Mouse (Mus musculus) heart, embryonic 11.5 days (tissue): ENCODE measurements around the gene Kmt2d. TPM values are rescaled to one million over a fixed set of nuclear protein-coding genes. Genes with fewer than 3 reads are reported as not detected.
A peak's percentile ranks its signal among the peaks of the same experiment; 100 is the strongest.

Source experiments
- ATAC-seq: fragments of 200-750 bp; cut with Nextera tagmentation; replicated peaks from 2 replicates; pipeline ENCODE4 v1.8.0; 2017; ENCODE audit warnings: moderate library complexity; ENCODE audit not compliant: insufficient number of reproducible peaks, low FRiP score, low TSS enrichment
- H3K27ac ChIP-seq: fragments of 300-500 bp; sonication (generic); 2 replicates; pipeline ENCODE4 v1.5.1; 2014; ENCODE audit warnings: mild to moderate bottlenecking, low read depth, low read length
- H3K27me3 ChIP-seq: fragments of 300-500 bp; sonication (generic); 2 replicates; pipeline ENCODE4 v1.6.1; 2014; ENCODE audit warnings: mild to moderate bottlenecking, low read length, mixed read lengths; ENCODE audit not compliant: control insufficient read depth, insufficient read depth
- H3K36me3 ChIP-seq: fragments of 300-500 bp; sonication (generic); 2 replicates; pipeline ENCODE4 v1.6.1; 2014; ENCODE audit warnings: mild to moderate bottlenecking, low read length, moderate library complexity, mixed read lengths; ENCODE audit not compliant: control insufficient read depth, insufficient read depth
- H3K4me1 ChIP-seq: fragments of 300-500 bp; sonication (generic); 2 replicates; pipeline ENCODE4 v1.6.1; 2014; ENCODE audit warnings: low read length; ENCODE audit not compliant: control insufficient read depth, insufficient read depth
- H3K4me2 ChIP-seq: fragments of 300-500 bp; sonication (generic); 2 replicates; pipeline ENCODE4 v1.6.1; 2014; ENCODE audit warnings: mild to moderate bottlenecking, moderate library complexity
- H3K4me3 ChIP-seq: fragments of 300-500 bp; sonication (generic); 2 replicates; pipeline ENCODE4 v1.5.1; 2014; ENCODE audit warnings: low read depth, low read length
- H3K9ac ChIP-seq: fragments of 300-500 bp; sonication (generic); 2 replicates; pipeline ENCODE4 v1.6.1; 2014; ENCODE audit warnings: mild to moderate bottlenecking, low read depth, low read length, moderate library complexity
- H3K9me3 ChIP-seq: fragments of 300-500 bp; sonication (generic); replicated peaks from 2 replicates; pipeline ENCODE4 v1.6.1; 2016; ENCODE audit warnings: low read length; ENCODE audit not compliant: control insufficient read depth
- WGBS: fragments of 180-500 bp; shearing (Covaris S2); extraction: QIAGEN DNeasy Blood & Tissue Kit; methylation state at CpG from one replicate; pipeline ENCODE4 v1.1.7; 2014; ENCODE audit not compliant: insufficient replicate concordance; 5-methylcytosine and 5-hydroxymethylcytosine counted together
- polyA plus RNA-seq: library from polyadenylated mRNA; unstranded; fragments of >200 nt; fragmentation: Nextera tagmentation; extraction: Ambion mirVana; gene quantifications from 2 replicates; pipeline ENCODE4 v1.2.1, GENCODE M21; 2014

The Kmt2d gene
- polyA plus RNA-seq, 1 experiment from 2014 or later, result 16.1 TPM

DNA sequence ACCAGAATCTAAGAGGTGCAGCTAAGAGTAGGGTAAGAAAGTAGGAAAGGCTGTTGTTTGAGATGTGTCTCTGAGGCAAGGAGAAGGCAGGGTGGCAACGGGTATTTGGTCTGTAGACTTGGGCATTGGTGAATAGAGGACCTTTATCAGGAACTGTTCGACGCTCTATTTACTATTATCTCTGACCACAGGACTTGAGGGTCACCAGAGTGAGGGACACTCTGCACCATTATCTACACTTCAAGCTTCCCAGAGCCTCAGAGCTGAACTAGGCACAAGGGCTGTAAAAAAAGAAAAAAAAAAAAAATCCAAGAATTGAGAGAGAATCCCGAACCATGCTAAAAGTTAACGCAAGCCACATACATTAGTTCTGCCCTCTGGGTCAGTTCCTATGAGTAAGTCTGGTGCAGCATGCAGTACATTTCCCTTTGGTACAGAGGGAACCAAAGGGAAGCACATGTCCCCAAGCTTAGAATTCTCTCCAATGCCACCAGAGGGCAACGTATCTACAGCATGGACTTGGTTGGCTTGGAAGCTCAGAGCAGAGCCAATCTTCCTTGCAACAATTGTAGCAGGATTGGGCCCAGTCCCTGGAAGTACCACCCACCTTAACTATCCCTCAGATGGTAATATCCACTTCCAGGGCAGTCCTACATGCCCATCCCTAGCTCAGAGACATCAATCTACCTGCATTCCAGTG is 21.1 kb upstream of the Kmt2d start:
- Histone ChIP-seq H3K36me3 (no peaks in the 10 kb centered on the region), H3K4me2 (peak overlapping the region; percentile 62), H3K4me1 (peaks cover 32% of the 10 kb centered on the region), H3K27me3 (peaks cover 39% of the 10 kb centered on the region), H3K27ac (no peak overlapping the region), H3K9ac (no peak overlapping the region), H3K9me3 (no peaks in the 10 kb centered on the region), H3K4me3 (no peak overlapping the region)
- 23% methylated on average over 6 of the region's 6 CpGs for WGBS
- ATAC-seq, result no peak

- peak overlapping the region; percentile 62 for H3K4me2 ChIP-seq
- H3K4me1 ChIP-seq, result peaks cover 27% of the 10 kb centered on the region
- H3K27ac ChIP-seq, result no peak overlapping the region
- H3K27me3 ChIP-seq, result peaks cover 34% of the 10 kb centered on the region
- no peak overlapping the region for H3K9ac ChIP-seq
- H3K4me3 ChIP-seq, result peak overlapping the region; percentile 28
- no peak for ATAC-seq
- no peaks in the 10 kb centered on the region for H3K36me3 ChIP-seq
- WGBS, result 9% methylated on average over 19 of the region's 19 CpGs
- no peaks in the 10 kb centered on the region for H3K9me3 ChIP-seq
These were observed 20.3 kb upstream of the Kmt2d start for GRCm38 (mm10) chr15:98891198-98891742.

GRCm38 (mm10) chr15:98887526-98887925 is 16.5 kb upstream of the Kmt2d start:
- no peaks in the 10 kb centered on the region for H3K9me3 ChIP-seq
- H3K27me3 ChIP-seq, result no peaks in the 10 kb centered on the region; the same call in 1 of the 2 replicates
- whole genome bisulfite sequencing, result 81% methylated on average over 7 of the region's 7 CpGs
- H3K9ac ChIP-seq, result no peak overlapping the region
- no peak overlapping the region for H3K4me3 ChIP-seq
- no peak for ATAC-seq
- H3K4me1 ChIP-seq, result no peaks in the 10 kb centered on the region
- no peaks in the 10 kb centered on the region for H3K36me3 ChIP-seq
- no peak overlapping the region for H3K4me2 ChIP-seq
- H3K27ac ChIP-seq, result no peak overlapping the region

GRCm38 (mm10) chr15:98886667-98887387 is 15.8 kb upstream of the Kmt2d start:
- WGBS, result 59% methylated on average over 8 of the region's 8 CpGs
- H3K4me2 ChIP-seq, result no peak overlapping the region

DNA sequence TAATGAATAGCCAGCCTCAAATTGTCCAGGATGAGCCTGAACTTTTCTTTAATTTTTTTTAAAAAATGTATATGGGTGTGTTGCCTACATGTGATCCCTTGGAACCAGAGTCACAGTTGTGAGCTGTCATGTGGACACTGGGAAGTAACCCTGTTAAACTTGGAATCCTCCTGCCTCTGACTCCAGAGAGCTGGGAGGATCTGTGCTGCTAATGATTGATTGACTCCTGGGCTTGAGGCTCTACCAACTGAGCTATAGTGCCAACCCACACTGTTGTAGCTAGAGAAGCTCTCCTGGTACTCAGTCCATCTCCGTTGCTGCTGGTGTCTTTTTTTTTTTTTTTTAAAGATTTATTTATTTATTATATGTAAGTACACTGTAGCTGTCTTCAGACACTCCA is 13.1 kb upstream of the Kmt2d start:
- no peaks in the 10 kb centered on the region for H3K9me3 ChIP-seq
- H3K36me3 ChIP-seq, result no peaks in the 10 kb centered on the region
- no peaks in the 10 kb centered on the region for H3K27me3 ChIP-seq
- H3K27ac ChIP-seq, result no peak overlapping the region
- 63% methylated on average over 1 of the region's 1 CpGs for WGBS
- peaks cover 10% of the 10 kb centered on the region; the same call in 1 of the 2 replicates for H3K4me1 ChIP-seq
- ATAC-seq, result no peak
- H3K4me2 ChIP-seq, result no peak overlapping the region
- no peak overlapping the region for H3K9ac ChIP-seq
- H3K4me3 ChIP-seq, result no peak overlapping the region

More at GRCm38 (mm10) chr15:98886667-98887387, 15.8 kb upstream of the Kmt2d start:
- Histone ChIP-seq H3K27me3 (no peaks in the 10 kb centered on the region; the same call in 1 of the 2 replicates), H3K36me3 (no peaks in the 10 kb centered on the region), H3K4me1 (peaks cover 1% of the 10 kb centered on the region; the same call in 1 of the 2 replicates), H3K4me3 (no peak overlapping the region), H3K9me3 (no peaks in the 10 kb centered on the region), H3K27ac (no peak overlapping the region), H3K9ac (no peak overlapping the region)
- ATAC-seq, result no peak

GRCm38 (mm10) chr15:98883661-98884060 is 12.7 kb upstream of the Kmt2d start:
- Histone ChIP-seq H3K4me1 (peaks cover 10% of the 10 kb centered on the region; the same call in 1 of the 2 replicates), H3K9ac (no peak overlapping the region), H3K9me3 (no peaks in the 10 kb centered on the region)

GRCm38 (mm10) chr15:98881656-98882008 is 10.6 kb upstream of the Kmt2d start:
- H3K4me1 ChIP-seq, result peaks cover 10% of the 10 kb centered on the region; the same call in 1 of the 2 replicates
- peak overlapping the region; percentile 89 for H3K4me2 ChIP-seq
- no peak overlapping the region for H3K9ac ChIP-seq
- ATAC-seq, result no peak
- H3K4me3 ChIP-seq, result peak overlapping the region; percentile 68
- no peaks in the 10 kb centered on the region for H3K9me3 ChIP-seq
- no peaks in the 10 kb centered on the region for H3K36me3 ChIP-seq
- WGBS, result 15% methylated on average over 5 of the region's 5 CpGs
- no peaks in the 10 kb centered on the region for H3K27me3 ChIP-seq
- H3K27ac ChIP-seq, result no peak overlapping the region

More at GRCm38 (mm10) chr15:98883661-98884060, 12.7 kb upstream of the Kmt2d start:
- ATAC-seq, result no peak
- no peak overlapping the region for H3K27ac ChIP-seq
- H3K27me3 ChIP-seq, result no peaks in the 10 kb centered on the region
- H3K4me2 ChIP-seq, result no peak overlapping the region
- H3K36me3 ChIP-seq, result no peaks in the 10 kb centered on the region
- no peak overlapping the region for H3K4me3 ChIP-seq

GRCm38 (mm10) chr15:98880978-98881655 is 10.1 kb upstream of the Kmt2d start:
- peak; percentile 96 for ATAC-seq
- Histone ChIP-seq H3K27ac (peak overlapping the region; percentile 75), H3K36me3 (no peaks in the 10 kb centered on the region), H3K4me2 (peak overlapping the region; percentile 89), H3K9me3 (no peaks in the 10 kb centered on the region), H3K27me3 (no peaks in the 10 kb centered on the region), H3K4me3 (peak overlapping the region; percentile 68), H3K9ac (peak overlapping the region; percentile 76), H3K4me1 (peaks cover 10% of the 10 kb centered on the region; the same call in 1 of the 2 replicates)
- under 1% methylated on average over 48 of the region's 48 CpGs for WGBS
